Mouse (Mus musculus): ENCODE measurements around the gene Crybg2. TPM values are rescaled to one million over a fixed set of nuclear protein-coding genes. Genes with fewer than 3 reads are reported as not detected.

The Crybg2 gene
- polyA plus RNA-seq (2015; fragmentation: Nextera tagmentation; extraction: Ambion mirVana) = 4.2 and 7.0 TPM in 2 replicates

GRCm38 (mm10) chr4:134060135-134060865 is at the start of gene Crybg2:
Crybg2 (plus strand) TSS chr4:134060815.
- Histone ChIP-seq H3K9me3 (ENCODE audit: control insufficient read depth, low read length) (no peaks in the 10 kb centered on the region), H3K27me3 (ENCODE audit: control insufficient read depth, insufficient read depth, low read depth, low read length) (no peaks in the 10 kb centered on the region), H3K36me3 (ENCODE audit: control insufficient read depth, insufficient read depth, low read length) (no peaks in the 10 kb centered on the region), H3K4me1 (replicated peaks; ENCODE audit: control insufficient read depth, insufficient read depth, low read length) (peaks cover 1% of the 10 kb centered on the region; the same call in 1 of the 2 replicates), H3K9ac (ENCODE audit: low read length) (no peak within 1 kb of the TSS; the same call in 1 of the 2 replicates), H3K4me2 (ENCODE audit: low read depth, low read length) (0 out of 2 replicates have a peak within 1 kb of the TSS, but pooled peaks have one; percentile 5), H3K27ac (ENCODE audit: low read length) (no peak within 1 kb of the TSS), H3K4me3 (ENCODE audit: low read length) (no peak within 1 kb of the TSS)
- 43% methylated on average over 28 of the region's 28 CpGs for WGBS
- no peak for ATAC-seq (ENCODE audit: low read depth)

- H3K4me2 ChIP-seq (ENCODE audit: low read depth, low read length) = peak overlapping the region; percentile 30; the same call in 1 of the 2 replicates
- peak; percentile 70 for ATAC-seq (ENCODE audit: low read depth)
- H3K27me3 ChIP-seq (ENCODE audit: control insufficient read depth, insufficient read depth, low read depth, low read length) = peaks cover 6% of the 10 kb centered on the region
- H3K9me3 ChIP-seq (ENCODE audit: control insufficient read depth, low read length) = no peaks in the 10 kb centered on the region
- no peak overlapping the region for H3K9ac ChIP-seq (ENCODE audit: low read length)
- no peak overlapping the region for H3K4me3 ChIP-seq (ENCODE audit: low read length)
- WGBS = 5% methylated on average over 16 of the region's 16 CpGs
- H3K27ac ChIP-seq (ENCODE audit: low read length) = peak overlapping the region; percentile 74
- H3K4me1 ChIP-seq (replicated peaks; ENCODE audit: control insufficient read depth, insufficient read depth, low read length) = no peaks in the 10 kb centered on the region; the same call in 1 of the 2 replicates
- H3K36me3 ChIP-seq (ENCODE audit: control insufficient read depth, insufficient read depth, low read length) = no peaks in the 10 kb centered on the region
These were observed 48.9 kb upstream of the Crybg2 start for GRCm38 (mm10) chr4:134011450-134012414.

GRCm38 (mm10) chr4:134012858-134013528 is 47.6 kb upstream of the Crybg2 start:
- no peak for ATAC-seq (ENCODE audit: low read depth)
- H3K36me3 ChIP-seq (ENCODE audit: control insufficient read depth, insufficient read depth, low read length) = no peaks in the 10 kb centered on the region
- H3K4me1 ChIP-seq (replicated peaks; ENCODE audit: control insufficient read depth, insufficient read depth, low read length) = peaks cover 3% of the 10 kb centered on the region; the same call in 1 of the 2 replicates
- peaks cover 16% of the 10 kb centered on the region for H3K27me3 ChIP-seq (ENCODE audit: control insufficient read depth, insufficient read depth, low read depth, low read length)
- H3K4me3 ChIP-seq (ENCODE audit: low read length) = no peak overlapping the region
- H3K9me3 ChIP-seq (ENCODE audit: control insufficient read depth, low read length) = no peaks in the 10 kb centered on the region
- no peak overlapping the region for H3K27ac ChIP-seq (ENCODE audit: low read length)
- 37% methylated on average over 12 of the region's 12 CpGs for WGBS
- no peak overlapping the region for H3K9ac ChIP-seq (ENCODE audit: low read length)
- no peak overlapping the region for H3K4me2 ChIP-seq (ENCODE audit: low read depth, low read length)

GRCm38 (mm10) chr4:134016208-134016607 is 44.4 kb upstream of the Crybg2 start:
- no peak for ATAC-seq (ENCODE audit: low read depth)
- peaks cover 3% of the 10 kb centered on the region; the same call in 1 of the 2 replicates for H3K4me1 ChIP-seq (replicated peaks; ENCODE audit: control insufficient read depth, insufficient read depth, low read length)
- H3K4me3 ChIP-seq (ENCODE audit: low read length) = no peak overlapping the region
- H3K9ac ChIP-seq (ENCODE audit: low read length) = no peak overlapping the region
- no peaks in the 10 kb centered on the region for H3K36me3 ChIP-seq (ENCODE audit: control insufficient read depth, insufficient read depth, low read length)
- H3K27me3 ChIP-seq (ENCODE audit: control insufficient read depth, insufficient read depth, low read depth, low read length) = peaks cover 39% of the 10 kb centered on the region
- H3K27ac ChIP-seq (ENCODE audit: low read length) = no peak overlapping the region
- no peak overlapping the region for H3K4me2 ChIP-seq (ENCODE audit: low read depth, low read length)
- H3K9me3 ChIP-seq (ENCODE audit: control insufficient read depth, low read length) = no peaks in the 10 kb centered on the region
- WGBS = 15% methylated on average over 7 of the region's 7 CpGs

- 2% methylated on average over 8 of the region's 8 CpGs for WGBS
- Histone ChIP-seq H3K9ac (ENCODE audit: low read length) (no peak overlapping the region), H3K4me1 (replicated peaks; ENCODE audit: control insufficient read depth, insufficient read depth, low read length) (peaks cover 3% of the 10 kb centered on the region; the same call in 1 of the 2 replicates), H3K9me3 (ENCODE audit: control insufficient read depth, low read length) (no peaks in the 10 kb centered on the region), H3K36me3 (ENCODE audit: control insufficient read depth, insufficient read depth, low read length) (no peaks in the 10 kb centered on the region), H3K27me3 (ENCODE audit: control insufficient read depth, insufficient read depth, low read depth, low read length) (peaks cover 39% of the 10 kb centered on the region), H3K4me2 (ENCODE audit: low read depth, low read length) (no peak overlapping the region), H3K4me3 (ENCODE audit: low read length) (no peak overlapping the region), H3K27ac (ENCODE audit: low read length) (no peak overlapping the region)
- no peak for ATAC-seq (ENCODE audit: low read depth)
These were observed 43.8 kb upstream of the Crybg2 start for GRCm38 (mm10) chr4:134016767-134017166.

- Histone ChIP-seq H3K4me1 (replicated peaks; ENCODE audit: control insufficient read depth, insufficient read depth, low read length) (peaks cover 3% of the 10 kb centered on the region; the same call in 1 of the 2 replicates), H3K9me3 (ENCODE audit: control insufficient read depth, low read length) (no peaks in the 10 kb centered on the region), H3K9ac (ENCODE audit: low read length) (no peak overlapping the region), H3K4me2 (ENCODE audit: low read depth, low read length) (no peak overlapping the region), H3K27me3 (ENCODE audit: control insufficient read depth, insufficient read depth, low read depth, low read length) (peaks cover 39% of the 10 kb centered on the region), H3K27ac (ENCODE audit: low read length) (no peak overlapping the region), H3K4me3 (ENCODE audit: low read length) (no peak overlapping the region), H3K36me3 (ENCODE audit: control insufficient read depth, insufficient read depth, low read length) (no peaks in the 10 kb centered on the region)
- WGBS = 4% methylated on average over 21 of the region's 21 CpGs
- no peak for ATAC-seq (ENCODE audit: low read depth)
These were observed 43.3 kb upstream of the Crybg2 start for GRCm38 (mm10) chr4:134017201-134017865.

- Histone ChIP-seq H3K4me3 (ENCODE audit: low read length) (no peak overlapping the region; the same call in 1 of the 2 replicates), H3K36me3 (ENCODE audit: control insufficient read depth, insufficient read depth, low read length) (no peaks in the 10 kb centered on the region), H3K4me2 (ENCODE audit: low read depth, low read length) (no peak overlapping the region), H3K27ac (ENCODE audit: low read length) (no peak overlapping the region), H3K9me3 (ENCODE audit: control insufficient read depth, low read length) (no peaks in the 10 kb centered on the region), H3K27me3 (ENCODE audit: control insufficient read depth, insufficient read depth, low read depth, low read length) (peaks cover 39% of the 10 kb centered on the region), H3K9ac (ENCODE audit: low read length) (no peak overlapping the region), H3K4me1 (replicated peaks; ENCODE audit: control insufficient read depth, insufficient read depth, low read length) (0 out of 2 replicates have a peak, but pooled peaks cover 3% of the 10 kb centered on the region)
- under 1% methylated on average over 46 of the region's 46 CpGs for WGBS
- no peak for ATAC-seq (ENCODE audit: low read depth)
These were observed 42.4 kb upstream of the Crybg2 start for GRCm38 (mm10) chr4:134018038-134018778.

- H3K4me1 ChIP-seq (replicated peaks; ENCODE audit: control insufficient read depth, insufficient read depth, low read length) = 0 out of 2 replicates have a peak, but pooled peaks cover 3% of the 10 kb centered on the region
- H3K9ac ChIP-seq (ENCODE audit: low read length) = no peak within 1 kb of the TSS
- no peaks in the 10 kb centered on the region for H3K36me3 ChIP-seq (ENCODE audit: control insufficient read depth, insufficient read depth, low read length)
- no peak within 1 kb of the TSS for H3K4me2 ChIP-seq (ENCODE audit: low read depth, low read length)
- WGBS = 1% methylated on average over 9 of the region's 9 CpGs
- no peaks in the 10 kb centered on the region for H3K9me3 ChIP-seq (ENCODE audit: control insufficient read depth, low read length)
- H3K27me3 ChIP-seq (ENCODE audit: control insufficient read depth, insufficient read depth, low read depth, low read length) = peaks cover 39% of the 10 kb centered on the region
- ATAC-seq (ENCODE audit: low read depth) = no peak
- H3K27ac ChIP-seq (ENCODE audit: low read length) = no peak within 1 kb of the TSS
- no peak within 1 kb of the TSS; the same call in 1 of the 2 replicates for H3K4me3 ChIP-seq (ENCODE audit: low read length)
These were observed 41.9 kb upstream of the Crybg2 start, which contains the start of gene Lin28a for GRCm38 (mm10) chr4:134018779-134019145. Lin28a (minus strand) TSS chr4:134018841.

All from lung, embryonic 16.5 days (tissue).